Mouse (Mus musculus) left cerebral cortex, postnatal 14 days (tissue): Measurements from ENCODE around the gene Itga10. TPM values are rescaled to one million over a fixed set of nuclear protein-coding genes. Genes with fewer than 3 reads are reported as not detected.
"Not testable (repeated sequence)": the region's sequence is repeated elsewhere in the genome, so short reads cannot be mapped to it uniquely, and the experiment has no call there.

ENCODE experiments used
- DNase-seq, 2 experiments: peaks; one replicate each; pipeline ENCODE4 v3.0.0; 2021 to 2022; ENCODE audit warnings: low spot score in 2 of 2, mixed read lengths in 1 of 2
- intact Hi-C: fragments of 180-260 bp; cut with DNase I; formaldehyde crosslinking; loops from one replicate; pipeline ENCODE4 v1.15.1; 2025
- long read RNA-seq, 2 experiments: library from polyadenylated mRNA; stranded (forward); transcript quantifications; one replicate each; pipeline ENCODE4 v2.0.0; 2021
- total RNA-seq, 2 experiments: library from RNA; stranded (reverse); gene quantifications; 2 replicates each; pipeline ENCODE4 v1.2.3; 2021

Gene Itga10
- total RNA-seq, result 1 to 10 TPM; 1.5 to 2.5 TPM
- long read RNA-seq, experiment 1, result 0 reads
- long read RNA-seq, experiment 2, partial matches to known transcripts, result 1 of 1 reads
- long read RNA-seq, experiment 2, other reads (novel, unspliced or antisense), result 0 of 1 reads

GRCm38 (mm10) chr3:96645018-96645649 is at the start of gene Itga10:
TSS of gene Itga10 (plus strand) at chr3:96645584.
- intact Hi-C loops, result no loop called here
- peak in 1 of 2 experiments; percentile 22 for DNase-seq

GRCm38 (mm10) chr3:96595661-96596060 is 49.7 kb upstream of the Itga10 start:
- intact Hi-C loops, result no loop called here
- DNase-seq, result peak; percentile 54 to 81

- intact Hi-C loops, result no loop called here
Measured at GRCm38 (mm10) chr3:96596228-96596707, 49.1 kb upstream of the Itga10 start, which contains the start of gene Ankrd34a. TSS of gene Ankrd34a (plus strand) at chr3:96596636.

GRCm38 (mm10) chr3:96596855-96597254 is 48.5 kb upstream of the Itga10 start:
- intact Hi-C loops, result no loop called here
- peak; percentile 51 to 81 for DNase-seq

More at GRCm38 (mm10) chr3:96596228-96596707, 49.1 kb upstream of the Itga10 start, which contains the start of gene Ankrd34a:
- DNase-seq, result peak; percentile 76 to 86

GRCm38 (mm10) chr3:96597435-96597891 is 47.9 kb upstream of the Itga10 start:
- intact Hi-C loops, result no loop called here
- peak; percentile 41 to 63 for DNase-seq

- intact Hi-C loops, result no loop called here
- peak; percentile 46 to 67 for DNase-seq
Measured at GRCm38 (mm10) chr3:96598156-96599068, 47.0 kb upstream of the Itga10 start.

- intact Hi-C loops, result no loop called here
Measured at GRCm38 (mm10) chr3:96599069-96599393, 46.4 kb upstream of the Itga10 start.

GRCm38 (mm10) chr3:96599411-96599810 is 46.0 kb upstream of the Itga10 start:
- intact Hi-C loops, result no loop called here
- no peak for DNase-seq

More at GRCm38 (mm10) chr3:96599069-96599393, 46.4 kb upstream of the Itga10 start:
- DNase-seq, result no peak

GRCm38 (mm10) chr3:96600639-96601250 is 44.6 kb upstream of the Itga10 start, which contains the start of gene Lix1l:
TSS of gene Lix1l (plus strand) at chr3:96601149.
- peak; percentile 93 to 95 for DNase-seq
- intact Hi-C loops, result loop anchor here (2.0 kb wide), 1 partner anchor 30 kb away; no protein-coding TSS in a partner anchor

- DNase-seq, result peak; percentile 62 to 66
- intact Hi-C loops, result loop anchor here (2.0 kb wide), 1 partner anchor 29 kb away; no protein-coding TSS in a partner anchor
Measured at GRCm38 (mm10) chr3:96601251-96601787, 44.1 kb upstream of the Itga10 start.

- intact Hi-C loops, result loop anchor here (2.0 kb wide), 1 partner anchor 29 kb away; no protein-coding TSS in a partner anchor
- DNase-seq, result no peak
Measured at GRCm38 (mm10) chr3:96601941-96602703, 43.3 kb upstream of the Itga10 start.

GRCm38 (mm10) chr3:96602704-96603084 is 42.7 kb upstream of the Itga10 start:
- intact Hi-C loops, result no loop called here

GRCm38 (mm10) chr3:96603311-96603710 is 42.1 kb upstream of the Itga10 start:
- intact Hi-C loops, result no loop called here
- no peak for DNase-seq

More at GRCm38 (mm10) chr3:96602704-96603084, 42.7 kb upstream of the Itga10 start:
- DNase-seq, result no peak

GRCm38 (mm10) chr3:96606007-96606406 is 39.4 kb upstream of the Itga10 start:
- DNase-seq, intact Hi-C loops: not testable (repeated sequence)

- DNase-seq, result no peak
- intact Hi-C loops, result no loop called here
Measured at GRCm38 (mm10) chr3:96606618-96607017, 38.8 kb upstream of the Itga10 start.

- no peak for DNase-seq
- intact Hi-C loops, result no loop called here
Measured at GRCm38 (mm10) chr3:96617941-96618340, 27.4 kb upstream of the Itga10 start.

GRCm38 (mm10) chr3:96623201-96623600 is 22.2 kb upstream of the Itga10 start:
- DNase-seq, result no peak
- intact Hi-C loops, result no loop called here
